Mouse (Mus musculus): ENCODE results near the gene Emc9. TPM values are rescaled to one million over a fixed set of nuclear protein-coding genes. Genes with fewer than 3 reads are reported as not detected.
A peak's percentile ranks its signal among the peaks of the same experiment; 100 is the strongest.

Gene Emc9
- polyA plus RNA-seq (2015; fragmentation: Nextera tagmentation; extraction: Ambion mirVana), result 21.2 and 21.6 TPM in 2 replicates

- WGBS, result 3% methylated on average over 43 of the region's 43 CpGs
- Histone ChIP-seq H3K9me3 (replicated peaks) (no peaks in the 10 kb centered on the region), H3K4me1 (replicated peaks) (peaks cover 17% of the 10 kb centered on the region), H3K36me3 (peaks cover 24% of the 10 kb centered on the region), H3K4me3 (peak within 1 kb of the TSS; percentile 69), H3K4me2 (peak within 1 kb of the TSS; percentile 89), H3K27me3 (no peaks in the 10 kb centered on the region), H3K9ac (peak within 1 kb of the TSS; percentile 80), H3K27ac (peak within 1 kb of the TSS; percentile 83)
- peak; percentile 78 for ATAC-seq (replicated peaks; ENCODE audit: insufficient number of reproducible peaks, insufficient read depth, low FRiP score, low read depth)
Observed at GRCm38 (mm10) chr14:55584702-55585565, at the start of gene Emc9. TSS of gene Emc9 (minus strand) at chr14:55585302.

DNA sequence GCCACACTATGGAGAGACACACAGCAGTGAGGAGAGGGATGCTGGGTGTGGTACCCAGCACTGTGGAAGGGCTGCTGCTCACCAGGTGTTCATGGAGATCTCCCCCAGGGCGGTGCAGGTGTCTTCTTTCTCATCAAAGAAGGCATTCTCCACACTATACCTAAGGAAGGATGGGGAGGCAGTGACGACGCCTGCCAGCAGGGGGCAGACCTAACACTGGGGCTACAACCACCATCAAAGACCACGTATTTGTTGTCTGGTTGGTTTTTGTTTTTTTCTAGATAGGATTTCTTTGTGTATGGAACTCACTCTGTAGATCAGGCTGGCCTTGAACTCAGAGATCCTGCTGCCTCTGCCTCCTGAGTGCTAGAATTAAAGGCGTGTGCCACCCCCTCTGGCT is 44.2 kb upstream of the Emc9 start:
- H3K9me3 ChIP-seq (replicated peaks), result no peaks in the 10 kb centered on the region
- 57% methylated on average over 5 of the region's 5 CpGs for WGBS

GRCm38 (mm10) chr14:55628077-55628827 is 43.1 kb upstream of the Emc9 start:
- Histone ChIP-seq H3K4me2 (no peak overlapping the region), H3K27me3 (no peaks in the 10 kb centered on the region), H3K36me3 (peaks cover 85% of the 10 kb centered on the region), H3K9ac (no peak overlapping the region), H3K27ac (no peak overlapping the region), H3K4me1 (replicated peaks) (0 out of 2 replicates have a peak, but pooled peaks cover 4% of the 10 kb centered on the region), H3K4me3 (no peak overlapping the region), H3K9me3 (replicated peaks) (no peaks in the 10 kb centered on the region)
- WGBS, result 85% methylated on average over 27 of the region's 27 CpGs
- no peak for ATAC-seq (replicated peaks; ENCODE audit: insufficient number of reproducible peaks, insufficient read depth, low FRiP score, low read depth)

More for the DNA sequence above, 44.2 kb upstream of the Emc9 start:
- Histone ChIP-seq H3K36me3 (peaks cover 95% of the 10 kb centered on the region), H3K9ac (no peak overlapping the region), H3K27me3 (no peaks in the 10 kb centered on the region), H3K4me1 (replicated peaks) (peaks cover 9% of the 10 kb centered on the region; the same call in 1 of the 2 replicates), H3K4me3 (no peak overlapping the region), H3K27ac (no peak overlapping the region), H3K4me2 (no peak overlapping the region)
- ATAC-seq (replicated peaks; ENCODE audit: insufficient number of reproducible peaks, insufficient read depth, low FRiP score, low read depth), result no peak

- peak overlapping the region; percentile 56 for H3K4me2 ChIP-seq
- H3K4me1 ChIP-seq (replicated peaks), result peaks cover 8% of the 10 kb centered on the region
- H3K36me3 ChIP-seq, result no peaks in the 10 kb centered on the region
- H3K9ac ChIP-seq, result peak overlapping the region; percentile 29; the same call in 1 of the 2 replicates
- H3K27ac ChIP-seq, result no peak overlapping the region
- H3K9me3 ChIP-seq (replicated peaks), result no peaks in the 10 kb centered on the region
- no peaks in the 10 kb centered on the region for H3K27me3 ChIP-seq
- peak overlapping the region; percentile 32 for H3K4me3 ChIP-seq
- WGBS, result 31% methylated on average over 22 of the region's 22 CpGs
- ATAC-seq (replicated peaks; ENCODE audit: insufficient number of reproducible peaks, insufficient read depth, low FRiP score, low read depth), result no peak
Observed at GRCm38 (mm10) chr14:55618486-55619195, 33.5 kb upstream of the Emc9 start.

DNA sequence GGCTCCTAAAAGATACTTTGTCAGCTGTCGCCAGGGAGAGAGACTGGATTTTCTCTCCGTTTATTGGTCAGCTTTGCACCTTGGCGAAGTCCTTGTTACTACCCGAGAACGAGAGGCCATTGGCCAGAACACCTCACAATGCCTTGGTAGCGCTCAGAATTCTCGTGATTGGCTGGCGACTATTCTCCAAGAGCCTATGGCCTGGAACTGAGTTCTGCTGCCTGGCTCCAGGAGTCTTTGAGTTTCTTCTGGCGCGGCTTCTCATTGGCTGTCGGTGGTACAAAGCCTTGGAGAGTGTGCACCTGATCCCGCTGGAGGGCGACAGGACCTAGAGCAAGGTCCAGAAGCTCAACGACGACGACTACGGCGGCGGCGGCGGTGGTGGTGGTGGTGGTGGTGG is 32.7 kb upstream of the Emc9 start, which contains the start of gene Rec8:
TSS of gene Rec8 (plus strand) at position 216 of the 400 bp plus-strand sequence.
- H3K27me3 ChIP-seq, result no peaks in the 10 kb centered on the region
- no peaks in the 10 kb centered on the region for H3K36me3 ChIP-seq
- peak within 1 kb of the TSS; percentile 32 for H3K4me3 ChIP-seq
- H3K9me3 ChIP-seq (replicated peaks), result no peaks in the 10 kb centered on the region
- peaks cover 10% of the 10 kb centered on the region for H3K4me1 ChIP-seq (replicated peaks)
- H3K27ac ChIP-seq, result no peak within 1 kb of the TSS
- H3K4me2 ChIP-seq, result peak within 1 kb of the TSS; percentile 56
- WGBS, result 15% methylated on average over 21 of the region's 21 CpGs
- peak within 1 kb of the TSS; percentile 29; the same call in 1 of the 2 replicates for H3K9ac ChIP-seq
- peak; percentile 83 for ATAC-seq (replicated peaks; ENCODE audit: insufficient number of reproducible peaks, insufficient read depth, low FRiP score, low read depth)

DNA sequence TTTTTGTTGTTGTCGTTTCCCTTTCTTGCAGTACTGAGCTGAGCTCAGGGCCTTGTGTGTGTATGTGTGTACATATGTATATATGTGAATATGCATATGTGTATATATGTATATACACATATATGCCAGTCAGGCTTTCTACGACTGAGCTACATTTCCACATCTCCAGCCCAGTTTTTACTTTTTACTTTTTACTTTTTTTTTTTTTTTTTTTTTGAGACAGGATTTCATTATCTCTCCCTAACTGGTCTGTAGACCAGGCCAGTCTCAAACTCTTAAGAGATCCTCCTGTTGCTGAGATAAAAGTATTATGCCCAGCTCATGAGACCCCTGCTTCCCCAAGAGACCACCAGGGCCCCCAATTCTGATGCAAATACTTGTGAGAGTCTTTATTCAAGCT is 31.7 kb upstream of the Emc9 start:
- Histone ChIP-seq H3K9ac (no peak overlapping the region), H3K9me3 (replicated peaks) (no peaks in the 10 kb centered on the region), H3K4me1 (replicated peaks) (peaks cover 15% of the 10 kb centered on the region), H3K36me3 (no peaks in the 10 kb centered on the region), H3K27ac (no peak overlapping the region), H3K4me3 (no peak overlapping the region), H3K27me3 (no peaks in the 10 kb centered on the region), H3K4me2 (no peak overlapping the region)
- WGBS, result 82% methylated on average over 2 of the region's 2 CpGs
- ATAC-seq (replicated peaks; ENCODE audit: insufficient number of reproducible peaks, insufficient read depth, low FRiP score, low read depth), result no peak

DNA sequence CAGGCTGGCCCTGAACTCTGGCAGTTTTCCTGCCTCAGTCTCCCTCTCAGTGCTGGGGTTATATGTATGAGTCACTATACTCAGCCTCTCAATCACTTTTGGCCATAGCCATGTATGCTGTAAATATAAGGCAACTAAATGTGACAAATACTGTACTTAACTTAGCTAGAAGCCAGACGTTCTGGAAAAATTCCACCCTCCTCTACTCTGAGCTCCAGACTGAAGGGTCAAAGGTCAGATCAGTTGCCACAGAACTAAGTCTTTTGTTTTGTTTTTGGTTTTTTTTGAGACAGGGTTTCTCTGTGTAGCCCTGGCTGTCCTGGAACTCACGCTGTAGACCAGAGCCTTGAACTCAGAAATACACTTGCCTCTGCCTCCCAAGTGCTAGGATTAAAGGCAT is 30.8 kb upstream of the Emc9 start:
- Histone ChIP-seq H3K4me1 (replicated peaks) (peaks cover 15% of the 10 kb centered on the region), H3K27me3 (no peaks in the 10 kb centered on the region), H3K27ac (no peak overlapping the region), H3K4me2 (no peak overlapping the region), H3K4me3 (no peak overlapping the region), H3K36me3 (no peaks in the 10 kb centered on the region), H3K9ac (no peak overlapping the region), H3K9me3 (replicated peaks) (no peaks in the 10 kb centered on the region)
- no peak for ATAC-seq (replicated peaks; ENCODE audit: insufficient number of reproducible peaks, insufficient read depth, low FRiP score, low read depth)
- WGBS, result 58% methylated on average over 2 of the region's 2 CpGs

- 58% methylated on average over 7 of the region's 7 CpGs for WGBS
- no peak for ATAC-seq (replicated peaks; ENCODE audit: insufficient number of reproducible peaks, insufficient read depth, low FRiP score, low read depth)
Observed at GRCm38 (mm10) chr14:55614565-55615178, 29.6 kb upstream of the Emc9 start.

GRCm38 (mm10) chr14:55613346-55613745 is 28.2 kb upstream of the Emc9 start:
- peaks cover 9% of the 10 kb centered on the region for H3K4me1 ChIP-seq (replicated peaks)
- H3K27me3 ChIP-seq, result no peaks in the 10 kb centered on the region
- H3K27ac ChIP-seq, result 0 out of 2 replicates have a peak overlapping the region, but pooled peaks have one; percentile 26
- 30% methylated on average over 6 of the region's 6 CpGs for WGBS
- no peak overlapping the region for H3K4me2 ChIP-seq
- ATAC-seq (replicated peaks; ENCODE audit: insufficient number of reproducible peaks, insufficient read depth, low FRiP score, low read depth), result no peak
- H3K9ac ChIP-seq, result no peak overlapping the region
- no peaks in the 10 kb centered on the region for H3K9me3 ChIP-seq (replicated peaks)
- peaks cover 15% of the 10 kb centered on the region for H3K36me3 ChIP-seq
- no peak overlapping the region for H3K4me3 ChIP-seq

More at GRCm38 (mm10) chr14:55614565-55615178, 29.6 kb upstream of the Emc9 start:
- Histone ChIP-seq H3K4me3 (no peak overlapping the region), H3K36me3 (peaks cover 3% of the 10 kb centered on the region), H3K9ac (no peak overlapping the region), H3K4me1 (replicated peaks) (peaks cover 15% of the 10 kb centered on the region), H3K27ac (no peak overlapping the region), H3K9me3 (replicated peaks) (no peaks in the 10 kb centered on the region), H3K4me2 (no peak overlapping the region), H3K27me3 (no peaks in the 10 kb centered on the region)

GRCm38 (mm10) chr14:55608339-55608738 is 23.2 kb upstream of the Emc9 start:
- no peak for ATAC-seq (replicated peaks; ENCODE audit: insufficient number of reproducible peaks, insufficient read depth, low FRiP score, low read depth)
- Histone ChIP-seq H3K36me3 (peaks cover 35% of the 10 kb centered on the region), H3K27ac (no peak overlapping the region), H3K9ac (no peak overlapping the region), H3K9me3 (replicated peaks) (no peaks in the 10 kb centered on the region), H3K4me3 (no peak overlapping the region), H3K27me3 (no peaks in the 10 kb centered on the region), H3K4me1 (replicated peaks) (peaks cover 23% of the 10 kb centered on the region), H3K4me2 (no peak overlapping the region)
- WGBS, result 94% methylated on average over 6 of the region's 6 CpGs
